Mouse (Mus musculus) hindbrain, embryonic 10.5 days (tissue): ENCODE measurements around the gene D17H6S53E. TPM values are rescaled to one million over a fixed set of nuclear protein-coding genes. Genes with fewer than 3 reads are reported as not detected.
"Not testable (repeated sequence)": the region's sequence is repeated elsewhere in the genome, so short reads cannot be mapped to it uniquely, and the experiment has no call there.

Experiments used
- DNase-seq: peaks from one replicate; pipeline ENCODE4 v3.0.0-alpha.2; 2017; ENCODE audit warnings: low spot score
- H3K27ac ChIP-seq: fragments of 300-500 bp; sonication (generic); 2 replicates; pipeline ENCODE4 v1.5.1; 2016; ENCODE audit warnings: mild to moderate bottlenecking, moderate library complexity
- H3K27me3 ChIP-seq: fragments of 300-500 bp; sonication (generic); 2 replicates; pipeline ENCODE4 v1.6.1; 2016; ENCODE audit warnings: mild to moderate bottlenecking; ENCODE audit not compliant: poor library complexity, insufficient read depth, severe bottlenecking
- H3K36me3 ChIP-seq: fragments of 300-500 bp; sonication (generic); 2 replicates; pipeline ENCODE4 v1.6.1; 2016; ENCODE audit warnings: mild to moderate bottlenecking, moderate library complexity
- H3K4me1 ChIP-seq: fragments of 300-500 bp; sonication (generic); replicated peaks from 2 replicates; pipeline ENCODE4 v1.6.1; 2016; ENCODE audit warnings: mild to moderate bottlenecking
- H3K4me3 ChIP-seq: fragments of 300-500 bp; sonication (generic); 2 replicates; pipeline ENCODE4 v1.5.1; 2016; ENCODE audit warnings: mild to moderate bottlenecking, moderate library complexity
- H3K9me3 ChIP-seq: fragments of 300-500 bp; sonication (generic); 2 replicates; pipeline ENCODE4 v1.6.1; 2016; ENCODE audit warnings: mild to moderate bottlenecking, moderate library complexity
- WGBS: fragments of 180-500 bp; shearing (Covaris S2); methylation state at CpG from one replicate; pipeline ENCODE4 v1.1.7; 2016; 5-methylcytosine and 5-hydroxymethylcytosine counted together
- polyA plus RNA-seq: library from polyadenylated mRNA; unstranded; fragments of >200 nt; fragmentation: Nextera tagmentation; extraction: Ambion mirVana; gene quantifications from 2 replicates; pipeline ENCODE4 v1.2.1, GENCODE M21; 2016

Gene D17H6S53E
- polyA plus RNA-seq, 1 experiment from 2014 or later = 10.0 TPM

GRCm38 (mm10) chr17:35104754-35105153 lies 21.4 kb upstream of the D17H6S53E start:
- Histone ChIP-seq H3K36me3 (peaks cover 52% of the 10 kb centered on the region), H3K4me1 (peaks cover 25% of the 10 kb centered on the region), H3K9me3 (no peaks in the 10 kb centered on the region), H3K27ac (0 out of 2 replicates have a peak overlapping the region, but pooled peaks have one; percentile 9), H3K4me3 (no peak overlapping the region), H3K27me3 (no peaks in the 10 kb centered on the region)
- 79% methylated on average over 6 of the region's 6 CpGs for WGBS
- no peak for DNase-seq

DNA sequence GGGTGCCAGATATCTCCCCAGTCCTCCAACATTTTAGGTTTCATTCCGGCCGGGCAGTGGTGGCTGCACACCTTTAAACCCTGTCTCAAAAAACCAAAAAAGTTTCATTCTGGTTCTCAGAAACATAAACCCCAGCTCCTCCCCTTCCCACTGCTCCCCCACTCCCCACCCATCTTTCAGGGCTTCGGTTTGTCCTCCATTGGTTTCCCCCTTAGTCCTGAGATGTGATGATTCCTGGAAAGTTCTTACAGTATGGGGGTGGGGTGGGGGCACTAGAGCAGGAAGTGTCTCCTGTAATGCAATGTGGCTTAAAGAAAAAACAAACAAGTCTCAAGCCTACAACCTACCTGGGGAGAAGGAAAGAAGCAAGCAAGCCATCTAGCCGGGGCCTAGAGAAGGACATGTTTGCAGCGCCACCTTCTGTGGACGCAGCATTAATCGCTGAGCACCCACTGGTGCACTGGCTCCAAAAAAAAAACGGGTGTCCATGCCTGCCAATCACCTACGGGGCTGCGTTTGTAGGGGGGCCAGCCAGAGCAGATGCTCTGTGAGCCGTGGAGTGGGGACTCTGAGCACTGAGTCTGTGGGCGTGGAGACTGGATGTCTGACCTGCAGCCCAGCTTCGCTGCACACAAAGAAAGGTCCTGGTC lies 20.3 kb upstream of the D17H6S53E start:
- H3K4me1 ChIP-seq = peaks cover 26% of the 10 kb centered on the region
- H3K9me3 ChIP-seq = no peaks in the 10 kb centered on the region
- peaks cover 40% of the 10 kb centered on the region for H3K36me3 ChIP-seq
- H3K4me3 ChIP-seq = peak overlapping the region; percentile 33
- WGBS = 25% methylated on average over 13 of the region's 13 CpGs
- H3K27ac ChIP-seq = peak overlapping the region; percentile 82
- DNase-seq = peak; percentile 44
- H3K27me3 ChIP-seq = no peaks in the 10 kb centered on the region

DNA sequence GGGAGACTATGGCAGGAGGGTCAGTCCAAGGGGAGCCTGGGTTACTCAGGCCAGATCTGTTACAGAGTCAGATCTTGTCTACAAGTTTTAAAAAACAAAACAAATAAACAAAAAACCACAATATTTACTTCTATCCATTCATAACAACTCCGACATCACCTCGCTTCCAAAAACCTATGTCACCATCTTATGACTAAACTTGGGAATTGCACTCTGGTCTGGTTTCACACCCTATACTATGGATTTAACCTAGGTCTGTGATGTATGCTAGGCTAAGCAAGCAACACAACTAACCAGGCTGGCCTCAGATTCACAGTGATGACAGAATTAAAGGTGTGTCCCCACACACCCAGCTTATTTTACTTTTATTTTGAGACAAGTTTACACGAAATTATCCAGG lies 19.7 kb upstream of the D17H6S53E start:
- WGBS = 70% methylated on average over 3 of the region's 3 CpGs
- Histone ChIP-seq H3K4me1 (peaks cover 31% of the 10 kb centered on the region), H3K36me3 (peaks cover 34% of the 10 kb centered on the region), H3K27ac (peak overlapping the region; percentile 82), H3K27me3 (no peaks in the 10 kb centered on the region), H3K9me3 (no peaks in the 10 kb centered on the region), H3K4me3 (no peak overlapping the region)
- DNase-seq = no peak

DNA sequence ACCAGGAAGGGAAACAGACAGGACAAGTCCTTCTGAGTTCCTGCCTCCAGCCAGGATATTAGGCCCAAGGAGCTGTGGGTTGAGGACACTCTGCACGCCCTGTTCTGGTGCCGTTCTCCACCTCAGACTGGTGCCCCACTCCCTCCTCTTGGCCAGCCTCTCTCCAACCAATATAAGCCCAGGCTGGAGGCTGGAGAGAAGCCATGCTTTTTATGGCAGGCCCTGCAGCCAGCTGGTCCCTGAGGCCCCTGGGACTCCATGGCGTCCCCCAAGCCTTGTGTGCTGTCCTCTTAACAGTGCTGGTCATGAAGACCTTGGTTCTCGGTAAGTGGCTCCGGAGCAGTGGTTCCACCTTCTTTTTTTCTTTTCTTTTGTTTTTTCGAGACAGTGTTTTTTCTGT lies 18.1 kb upstream of the D17H6S53E start, which contains the start of gene Ly6g5c:
Gene Ly6g5c, plus strand, starts transcription at position 183 of the 400 bp plus-strand sequence.
- H3K4me3 ChIP-seq = no peak within 1 kb of the TSS
- H3K27me3 ChIP-seq = no peaks in the 10 kb centered on the region
- H3K27ac ChIP-seq = no peak within 1 kb of the TSS
- WGBS = 90% methylated on average over 6 of the region's 6 CpGs
- peaks cover 18% of the 10 kb centered on the region for H3K36me3 ChIP-seq
- no peak for DNase-seq
- no peaks in the 10 kb centered on the region for H3K9me3 ChIP-seq
- H3K4me1 ChIP-seq = peaks cover 30% of the 10 kb centered on the region

DNA sequence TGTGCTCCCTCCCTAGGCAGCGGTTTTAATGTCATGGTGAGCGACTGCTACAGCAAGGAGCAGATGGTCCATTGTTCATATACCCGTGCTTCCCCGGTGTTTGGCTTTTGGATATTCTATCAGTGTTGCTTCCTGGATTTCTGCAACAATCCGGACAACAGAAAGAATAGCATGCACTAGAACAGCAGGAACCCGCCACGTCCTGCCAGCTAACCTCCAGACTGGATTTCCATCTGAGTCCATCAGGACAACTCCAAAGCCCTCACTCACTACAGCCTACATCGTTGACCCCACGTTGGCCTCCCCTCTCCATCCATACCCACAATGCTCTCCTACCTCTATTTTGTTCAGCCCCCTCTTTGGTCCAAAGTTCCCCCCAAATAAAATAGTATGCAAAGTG lies 14.4 kb upstream of the D17H6S53E start:
- Histone ChIP-seq H3K36me3 (peaks cover 32% of the 10 kb centered on the region), H3K4me3 (no peak overlapping the region), H3K4me1 (0 out of 2 replicates have a peak, but pooled peaks cover 9% of the 10 kb centered on the region), H3K27me3 (no peaks in the 10 kb centered on the region), H3K9me3 (no peaks in the 10 kb centered on the region), H3K27ac (no peak overlapping the region)
- 82% methylated on average over 9 of the region's 9 CpGs for WGBS
- DNase-seq = no peak

DNA sequence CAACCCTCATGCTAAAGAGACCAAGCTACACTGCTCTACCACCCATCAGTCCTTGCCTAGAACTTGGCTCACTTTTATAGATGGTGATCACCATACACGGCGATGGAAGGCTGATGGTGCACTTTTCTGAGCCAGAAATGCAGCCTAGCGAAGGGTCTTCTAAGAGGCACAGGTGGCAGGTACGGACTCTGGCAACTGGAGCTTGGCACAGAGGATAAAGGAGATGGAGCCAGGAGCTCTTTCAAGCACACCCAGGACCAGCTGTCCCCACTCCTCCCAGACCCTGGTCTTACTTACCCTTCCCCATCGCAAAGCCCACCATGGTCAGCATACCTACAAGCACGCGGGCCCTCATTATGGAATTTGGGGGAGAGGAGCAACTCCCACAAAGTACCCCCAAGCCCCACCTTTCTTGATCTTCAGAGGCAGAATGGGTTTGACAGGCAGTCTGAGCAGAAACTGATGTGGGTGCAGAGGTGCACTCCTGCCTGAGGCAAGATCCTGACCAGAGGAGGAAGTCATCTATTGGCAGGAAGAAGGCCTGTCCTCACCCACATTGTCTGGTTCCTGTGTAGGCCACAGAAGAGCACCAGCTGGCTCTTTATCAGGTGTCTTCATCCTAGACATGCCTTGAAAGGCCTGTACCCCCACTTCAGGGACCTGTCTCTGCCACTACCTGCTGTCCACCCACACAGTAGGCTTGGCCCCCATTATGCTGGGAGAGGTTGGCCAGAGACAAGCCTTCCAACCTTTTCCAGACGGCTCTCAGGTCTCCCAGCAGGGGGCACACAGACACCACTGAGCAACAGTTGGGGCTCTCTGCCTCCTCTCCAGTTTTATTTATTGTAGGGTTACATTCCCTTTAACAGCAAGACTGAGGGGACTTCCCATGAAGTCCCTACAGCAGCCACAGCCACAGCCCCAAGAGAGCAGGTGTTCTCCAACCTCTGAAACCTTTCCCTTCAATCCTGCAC lies 10.8 kb upstream of the D17H6S53E start, which contains the start of gene Ly6g5b:
Gene Ly6g5b, minus strand, starts transcription at position 383 of the 974 bp plus-strand sequence.
- H3K27ac ChIP-seq = no peak within 1 kb of the TSS
- DNase-seq = no peak
- peaks cover 62% of the 10 kb centered on the region for H3K36me3 ChIP-seq
- H3K9me3 ChIP-seq = no peaks in the 10 kb centered on the region
- H3K4me3 ChIP-seq = no peak within 1 kb of the TSS
- no peaks in the 10 kb centered on the region for H3K27me3 ChIP-seq
- 88% methylated on average over 8 of the region's 8 CpGs for WGBS
- peaks cover 16% of the 10 kb centered on the region for H3K4me1 ChIP-seq

- WGBS = under 1% methylated on average over 33 of the region's 33 CpGs
- peak overlapping the region; percentile 93 for H3K27ac ChIP-seq
- peak overlapping the region; percentile 98 for H3K4me3 ChIP-seq
- H3K36me3 ChIP-seq = peaks cover 65% of the 10 kb centered on the region
- no peaks in the 10 kb centered on the region for H3K27me3 ChIP-seq
- DNase-seq = peak; percentile 15
- H3K9me3 ChIP-seq = no peaks in the 10 kb centered on the region
- H3K4me1 ChIP-seq = peaks cover 38% of the 10 kb centered on the region
These were observed 5.4 kb upstream of the D17H6S53E start for GRCm38 (mm10) chr17:35120745-35121142.

- under 1% methylated on average over 50 of the region's 50 CpGs for WGBS
- Histone ChIP-seq H3K36me3 (peaks cover 60% of the 10 kb centered on the region), H3K4me3 (peak within 1 kb of the TSS; percentile 98), H3K27me3 (no peaks in the 10 kb centered on the region), H3K27ac (peak within 1 kb of the TSS; percentile 93), H3K4me1 (peaks cover 42% of the 10 kb centered on the region), H3K9me3 (no peaks in the 10 kb centered on the region)
- DNase-seq = peak; percentile 99
These were observed 4.9 kb upstream of the D17H6S53E start, which contains the start of gene Gpank1 for GRCm38 (mm10) chr17:35121143-35121799. TSS of gene Gpank1 (plus strand) at chr17:35121455.

GRCm38 (mm10) chr17:35121871-35122303 lies 4.3 kb upstream of the D17H6S53E start, which contains the start of gene Csnk2b:
TSS of gene Csnk2b (minus strand) at chr17:35122053.
- Histone ChIP-seq H3K9me3 (no peaks in the 10 kb centered on the region), H3K27ac (peak within 1 kb of the TSS; percentile 93), H3K36me3 (peaks cover 54% of the 10 kb centered on the region), H3K27me3 (no peaks in the 10 kb centered on the region), H3K4me3 (peak within 1 kb of the TSS; percentile 98), H3K4me1 (peaks cover 48% of the 10 kb centered on the region)
- DNase-seq = no peak
- 1% methylated on average over 19 of the region's 19 CpGs for WGBS

GRCm38 (mm10) chr17:35123287-35123686 lies 2.9 kb upstream of the D17H6S53E start:
- DNase-seq, H3K27me3 ChIP-seq, H3K27ac ChIP-seq, H3K9me3 ChIP-seq, H3K4me3 ChIP-seq: not testable (repeated sequence)
- Histone ChIP-seq H3K4me1 (peaks cover 59% of the 10 kb centered on the region), H3K36me3 (peaks cover 49% of the 10 kb centered on the region)
- 92% methylated on average over 9 of the region's 9 CpGs for WGBS

DNA sequence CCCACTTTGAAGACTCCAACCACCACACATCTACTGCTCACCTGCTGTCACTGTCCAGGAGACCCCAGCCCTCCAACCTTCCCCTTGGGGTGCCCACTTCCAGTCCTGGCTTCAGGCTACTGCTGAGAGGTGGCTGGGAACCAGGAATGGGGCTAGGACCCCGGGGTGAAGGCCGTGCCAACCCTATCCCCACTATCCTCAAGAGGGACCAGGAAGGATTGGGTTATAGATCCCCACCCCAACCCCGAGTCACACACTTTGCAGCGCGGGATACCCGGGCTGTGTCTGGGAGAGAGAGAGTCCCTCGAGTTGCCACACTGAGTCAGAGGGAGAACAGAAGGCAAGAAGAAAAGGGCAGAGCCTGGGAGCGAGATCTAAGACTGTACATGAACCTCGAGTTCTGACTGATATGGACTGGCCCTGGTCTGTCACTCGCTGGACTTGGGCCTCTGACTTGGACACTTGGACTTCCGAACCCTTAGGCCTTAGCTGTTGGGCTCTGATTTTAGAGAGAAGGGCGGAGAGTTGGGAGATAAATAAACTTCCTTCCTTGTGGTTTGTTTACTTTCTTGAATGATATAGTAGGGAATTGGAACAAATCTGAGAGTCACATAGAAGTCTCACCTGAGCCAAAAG lies 1.8 kb upstream of the D17H6S53E start:
- H3K27ac ChIP-seq, DNase-seq, H3K27me3 ChIP-seq, H3K4me3 ChIP-seq, H3K9me3 ChIP-seq: not testable (repeated sequence)
- peaks cover 65% of the 10 kb centered on the region for H3K4me1 ChIP-seq
- 94% methylated on average over 12 of the region's 12 CpGs for WGBS
- peaks cover 46% of the 10 kb centered on the region for H3K36me3 ChIP-seq

DNA sequence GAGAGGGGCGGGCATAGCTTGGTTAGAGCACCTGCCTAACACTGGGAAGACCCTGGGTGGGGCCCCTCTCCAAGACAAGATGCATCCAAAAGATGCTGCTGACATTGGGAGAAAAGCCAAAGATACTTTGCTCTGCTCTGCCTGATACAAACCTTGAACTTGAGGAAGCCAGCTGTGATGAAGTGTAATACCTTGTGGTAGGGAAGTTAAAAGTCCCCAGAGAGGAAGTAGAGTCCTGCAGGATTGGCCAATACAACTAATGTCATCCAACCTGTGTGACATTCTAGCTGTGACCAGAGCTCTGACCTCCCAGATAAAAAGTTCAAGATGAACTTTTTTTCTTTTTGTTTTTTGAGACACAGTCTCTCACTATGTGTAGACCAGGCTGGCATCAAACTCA lies 1.1 kb upstream of the D17H6S53E start:
- H3K27me3 ChIP-seq = no peaks in the 10 kb centered on the region
- H3K4me3 ChIP-seq = peak overlapping the region; percentile 63; the same call in 1 of the 2 replicates
- no peak overlapping the region for H3K27ac ChIP-seq
- peaks cover 60% of the 10 kb centered on the region for H3K4me1 ChIP-seq
- 96% methylated on average over 1 of the region's 1 CpGs for WGBS
- no peak for DNase-seq
- H3K9me3 ChIP-seq = no peaks in the 10 kb centered on the region
- peaks cover 41% of the 10 kb centered on the region for H3K36me3 ChIP-seq
